Mouse (Mus musculus) kidney, postnatal 10 days (tissue): Measurements from ENCODE around the gene Gm10310.
"Not testable (repeated sequence)": the region's sequence is repeated elsewhere in the genome, so short reads cannot be mapped to it uniquely, and the experiment has no call there.

Experiments used
- DNase-seq: peaks from one replicate; pipeline ENCODE4 v3.0.0; 2021; ENCODE audit warnings: mixed read lengths

The Gm10310 gene

GRCm38 (mm10) chr10:129984962-129985361, at the start of gene Gm10310:
TSS of gene Gm10310 (minus strand) at chr10:129985062.
- not testable (repeated sequence) for DNase-seq

GRCm38 (mm10) chr10:130030048-130030447, 45.2 kb upstream of the Gm10310 start, which contains the start of gene Olfr821:
TSS of gene Olfr821 (plus strand) at chr10:130030348.
- no peak for DNase-seq

GRCm38 (mm10) chr10:130012321-130012720, 27.5 kb upstream of the Gm10310 start, which contains the start of gene Olfr820:
TSS of gene Olfr820 (plus strand) at chr10:130012621.
- no peak for DNase-seq

GRCm38 (mm10) chr10:130005366-130005765, 20.5 kb upstream of the Gm10310 start:
- DNase-seq, result not testable (repeated sequence)

GRCm38 (mm10) chr10:130004104-130004503, 19.2 kb upstream of the Gm10310 start:
- DNase-seq, result not testable (repeated sequence)

GRCm38 (mm10) chr10:129981867-129982266, 3.0 kb downstream of the Gm10310 start:
- DNase-seq, result not testable (repeated sequence)

- DNase-seq, result not testable (repeated sequence)
These were observed 8.8 kb downstream of the Gm10310 start, which contains the start of gene Olfr247 for GRCm38 (mm10) chr10:129976040-129976439. TSS of gene Olfr247 (minus strand) at chr10:129976140.

GRCm38 (mm10) chr10:129972994-129973393, 11.9 kb downstream of the Gm10310 start:
- DNase-seq, result not testable (repeated sequence)

GRCm38 (mm10) chr10:129967166-129967565, 17.7 kb downstream of the Gm10310 start, which contains the start of gene Olfr819:
TSS of gene Olfr819 (minus strand) at chr10:129967266.
- DNase-seq, result not testable (repeated sequence)

- not testable (repeated sequence) for DNase-seq
These were observed 18.6 kb downstream of the Gm10310 start for GRCm38 (mm10) chr10:129966232-129966631.

- DNase-seq, result no peak
These were observed 35.9 kb downstream of the Gm10310 start, which contains the start of gene Olfr818 for GRCm38 (mm10) chr10:129949000-129949399. TSS of gene Olfr818 (minus strand) at chr10:129949100.
